Mouse (Mus musculus) MEL-GATA-1-ER (cell line): ENCODE measurements around the gene Itch.
"Not testable (repeated sequence)": the region's sequence is repeated elsewhere in the genome, so short reads cannot be mapped to it uniquely, and the experiment has no call there.

Source experiments
- DNase-seq: peaks from one replicate; pipeline ENCODE4 v3.0.0-alpha.2; 2012; ENCODE audit warnings: low read depth; ENCODE audit errors: extremely low read depth

Gene Itch

DNA sequence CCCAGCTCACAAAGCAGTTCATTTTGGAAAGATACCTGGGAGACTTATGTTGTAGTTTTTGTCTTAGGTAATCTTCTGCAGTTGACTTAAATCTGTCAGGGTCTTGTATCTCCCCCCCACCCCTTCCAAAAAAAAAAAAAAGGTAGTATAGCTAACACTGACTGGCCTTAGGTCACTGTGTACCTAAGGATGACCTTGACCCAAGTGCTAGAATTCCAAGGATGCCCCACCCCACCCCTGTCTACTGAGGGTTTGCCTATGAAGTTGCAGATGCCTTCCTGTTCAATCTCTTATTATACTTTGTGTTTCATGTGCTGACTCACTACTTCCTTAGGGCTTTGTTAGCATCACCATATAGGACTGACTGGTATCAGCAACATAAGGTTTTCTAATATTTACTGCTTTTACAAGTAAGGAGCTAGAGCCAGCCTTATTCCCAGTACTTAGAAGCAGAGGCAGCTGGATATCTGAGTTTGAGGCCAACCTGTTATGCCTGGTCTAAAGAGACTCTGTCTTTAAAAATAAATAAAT is 8.8 kb downstream of the Itch start:
- DNase-seq: no peak

- DNase-seq: not testable (repeated sequence)
These were observed 16.0 kb downstream of the Itch start for GRCm38 (mm10) chr2:155149296-155149695.

GRCm38 (mm10) chr2:155207419-155207818 is 74.1 kb downstream of the Itch start:
- DNase-seq: peak; percentile 15

DNA sequence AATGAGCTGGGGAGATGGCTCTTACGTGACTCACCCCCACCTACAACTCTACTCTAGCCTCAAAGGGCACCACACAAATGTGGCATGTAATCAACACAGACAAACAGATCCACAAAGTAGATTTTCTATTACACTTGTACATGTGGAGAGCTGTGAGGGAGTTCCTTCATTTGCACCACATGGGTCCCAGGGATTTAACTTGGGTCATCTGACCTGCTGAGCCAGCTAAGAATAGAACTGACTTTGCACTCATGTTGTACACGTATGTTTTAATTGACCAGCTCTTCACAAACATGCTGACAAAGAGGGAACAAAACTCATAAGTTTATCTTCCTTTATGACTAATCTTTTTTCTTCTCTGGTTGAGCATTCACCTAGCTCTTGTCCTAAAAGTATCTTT is 89.8 kb downstream of the Itch start:
- no peak for DNase-seq

DNA sequence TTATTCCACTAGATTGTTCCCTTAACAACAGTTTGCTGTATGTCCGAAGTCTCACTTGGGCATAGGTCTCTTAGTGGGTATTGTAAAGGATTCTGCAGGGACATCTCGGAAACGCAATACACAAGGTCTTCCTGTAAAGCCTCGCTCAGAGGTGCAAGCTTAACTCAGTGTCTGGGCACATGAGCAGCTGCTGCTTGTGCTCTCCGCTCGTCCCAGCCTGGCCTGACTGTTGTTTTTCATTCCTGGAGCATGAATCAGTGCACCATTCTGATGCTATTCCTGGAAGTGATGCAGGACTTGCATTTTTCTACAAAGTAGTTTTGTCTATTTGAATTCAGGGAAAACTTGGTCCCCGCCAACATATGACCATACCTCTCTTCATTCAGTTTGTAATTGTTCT is 91.4 kb downstream of the Itch start:
- DNase-seq: no peak

DNA sequence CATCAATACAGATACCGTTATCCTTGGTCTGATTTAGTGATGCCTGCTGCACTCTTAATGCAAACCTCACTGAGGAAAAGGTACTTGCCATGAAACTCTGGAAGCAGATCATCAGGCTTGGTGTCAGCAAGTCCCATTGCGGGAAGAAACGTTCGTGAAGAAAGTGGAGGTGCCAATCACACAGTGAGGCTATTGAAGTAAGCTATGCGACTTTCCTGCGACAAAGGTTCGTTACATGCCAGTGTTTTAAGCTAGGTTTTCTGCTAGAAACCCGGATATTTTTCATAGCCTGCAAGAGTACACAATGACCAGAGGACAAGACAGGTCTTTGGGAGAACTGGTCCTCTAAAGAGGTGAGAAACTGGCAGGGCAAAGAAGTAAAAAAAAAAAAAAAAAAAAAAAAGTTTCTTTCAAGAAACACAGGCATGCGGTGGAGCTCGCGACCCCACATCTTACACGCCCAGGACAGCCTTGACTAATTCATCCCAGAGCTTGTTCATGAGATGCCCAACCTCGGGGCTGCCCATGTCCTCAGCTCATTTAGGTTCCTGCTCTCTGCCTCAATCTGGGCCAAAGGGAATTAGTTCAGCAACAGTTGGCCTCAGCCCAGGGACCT is 102.5 kb downstream of the Itch start:
- peak; percentile 10 for DNase-seq

DNA sequence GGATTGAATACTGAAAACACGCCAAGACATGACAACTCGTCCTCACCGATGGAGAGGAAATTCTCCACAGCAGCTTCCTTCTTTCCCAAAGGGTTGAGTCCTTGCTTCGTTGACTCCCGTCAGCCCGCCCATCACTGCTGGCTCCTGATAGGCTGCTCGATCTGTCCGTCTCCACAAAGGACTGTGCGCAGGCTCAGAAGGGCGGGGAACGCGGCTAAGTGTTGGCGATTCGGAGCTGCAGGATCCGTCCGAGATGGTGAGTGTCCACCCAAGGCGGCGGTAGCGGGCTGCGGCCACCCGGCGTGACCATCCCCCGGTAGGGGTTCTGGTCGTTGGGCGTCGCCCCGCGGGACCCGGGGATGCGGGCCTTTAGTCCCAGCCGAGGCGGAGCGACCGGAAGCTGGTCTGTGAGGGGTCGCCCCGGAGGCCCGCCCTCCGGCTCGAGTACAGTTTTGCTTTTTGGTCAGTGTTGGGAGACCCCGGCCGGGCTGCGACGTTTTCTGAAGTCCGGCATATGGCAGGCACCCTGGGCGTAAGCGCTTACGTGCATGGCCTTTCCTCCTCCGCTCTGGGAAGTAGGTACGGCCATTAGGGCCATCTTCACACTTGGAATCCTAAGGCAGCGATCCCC is 103.2 kb downstream of the Itch start, which contains the start of gene Dynlrb1:
Dynlrb1 (plus strand) TSS at position 172 of the 631 bp plus-strand sequence.
- DNase-seq: peak; percentile 90

DNA sequence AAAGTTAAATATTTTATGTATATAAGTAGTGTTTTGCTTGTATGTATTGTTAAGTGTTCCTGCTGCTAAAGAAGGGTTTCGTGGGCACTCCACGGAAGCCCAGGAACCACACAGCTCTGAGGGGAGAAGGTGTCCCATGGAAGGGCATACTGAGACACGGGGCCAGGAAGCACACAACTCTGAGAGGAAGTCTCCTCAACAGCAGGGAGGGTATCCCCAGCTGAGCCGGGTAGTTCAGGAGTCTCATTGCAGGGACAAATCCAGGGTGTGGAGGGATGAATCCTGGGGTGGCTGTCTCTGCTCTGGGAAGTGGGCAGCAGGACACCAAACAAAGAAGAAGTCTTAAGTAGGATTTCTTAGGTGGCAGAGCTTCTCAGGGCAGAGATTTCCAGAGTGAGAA is 104.0 kb downstream of the Itch start:
- DNase-seq: no peak

GRCm38 (mm10) chr2:155240915-155241314 is 107.6 kb downstream of the Itch start:
- DNase-seq: peak; percentile 15

DNA sequence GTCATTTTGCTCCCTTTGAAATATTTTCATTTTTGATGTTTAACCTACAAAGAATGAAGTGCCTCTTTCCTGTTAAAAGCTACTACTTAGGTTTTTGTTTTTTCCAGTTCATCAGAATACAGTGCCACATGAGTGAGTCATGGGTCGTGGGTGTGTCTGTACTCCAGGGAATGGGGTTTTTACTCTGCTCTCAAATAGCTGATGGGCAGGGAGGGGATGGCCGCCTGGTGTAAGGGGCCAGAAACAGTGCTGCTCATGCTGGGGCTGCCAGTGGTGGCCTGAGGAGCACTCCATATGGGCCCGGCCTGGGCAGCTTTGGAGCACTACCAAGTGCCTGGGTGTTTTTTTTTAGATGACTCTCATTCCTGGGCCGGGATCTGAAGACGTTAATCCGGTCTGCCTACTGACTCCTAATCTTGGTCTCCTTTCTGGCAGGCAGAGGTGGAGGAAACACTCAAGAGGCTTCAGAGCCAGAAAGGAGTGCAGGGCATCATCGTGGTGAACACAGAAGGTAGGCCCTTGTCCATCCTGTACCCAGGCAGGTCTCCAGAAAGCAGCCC is 109.1 kb downstream of the Itch start:
- DNase-seq: no peak

- DNase-seq: no peak
These were observed 112.9 kb downstream of the Itch start for GRCm38 (mm10) chr2:155246231-155246630.

- DNase-seq: no peak
These were observed 114.9 kb downstream of the Itch start for GRCm38 (mm10) chr2:155248206-155248605.

DNA sequence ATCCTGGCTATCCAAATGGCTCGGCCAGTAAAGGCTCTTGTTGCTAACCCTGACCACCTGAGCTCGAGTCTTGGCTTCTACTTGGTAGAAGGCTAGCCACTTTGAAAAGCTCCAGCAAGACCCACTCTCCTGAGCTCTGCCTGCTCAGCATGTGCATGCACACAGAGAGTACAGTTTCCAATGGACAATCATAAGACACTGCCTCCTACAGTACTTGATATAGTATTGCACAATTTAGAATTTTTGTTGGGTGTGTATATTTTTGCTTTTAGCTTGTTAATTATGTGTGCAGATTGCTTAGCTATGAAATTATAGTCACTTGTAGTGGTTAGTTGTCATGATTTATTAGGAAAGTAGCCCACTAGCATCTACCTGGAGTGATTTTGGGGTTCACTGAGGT is 115.4 kb downstream of the Itch start:
- no peak for DNase-seq

DNA sequence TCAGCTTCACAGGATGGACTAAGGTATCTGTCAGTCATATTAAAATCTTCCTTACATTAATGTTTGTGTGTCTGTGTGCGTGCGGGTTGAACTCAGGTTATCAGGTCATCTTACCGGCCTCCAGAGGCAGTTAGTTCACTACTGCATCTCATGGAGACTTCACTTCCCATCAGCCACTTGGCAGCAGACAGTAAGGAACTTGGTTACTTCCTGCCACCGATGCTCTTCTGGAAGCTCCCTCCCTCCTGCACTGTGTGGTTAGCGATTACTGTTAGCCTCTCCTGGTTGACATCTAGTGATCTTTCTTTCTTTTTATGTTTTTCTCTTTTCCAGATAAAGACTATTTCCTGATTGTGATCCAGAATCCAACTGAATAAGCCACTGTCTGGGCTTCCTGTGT is 116.3 kb downstream of the Itch start:
- no peak for DNase-seq

GRCm38 (mm10) chr2:155265526-155265925 is 132.2 kb downstream of the Itch start:
- DNase-seq: no peak

- DNase-seq: no peak
These were observed 133.6 kb downstream of the Itch start for GRCm38 (mm10) chr2:155266896-155267295.

DNA sequence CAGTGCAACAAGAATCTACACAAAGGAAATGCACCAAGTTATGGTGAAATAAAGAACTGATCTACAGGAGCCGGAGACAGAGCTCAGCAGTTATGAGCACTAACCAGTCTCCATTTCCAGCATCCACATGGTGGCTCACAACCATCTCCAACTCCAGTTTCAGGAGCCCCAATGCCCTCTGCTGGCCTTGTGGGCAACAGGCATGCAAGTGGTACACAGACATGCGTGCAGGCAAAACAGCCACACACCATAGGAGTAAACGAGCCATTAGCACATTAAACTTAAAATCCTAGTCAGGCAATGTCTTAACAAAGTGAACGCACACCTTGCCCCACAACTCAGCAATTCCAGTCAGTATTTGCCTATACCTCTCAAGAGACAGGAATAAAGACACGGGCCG is 138.6 kb downstream of the Itch start:
- peak; percentile 18 for DNase-seq

GRCm38 (mm10) chr2:155272396-155273170 is 139.3 kb downstream of the Itch start:
- no peak for DNase-seq

DNA sequence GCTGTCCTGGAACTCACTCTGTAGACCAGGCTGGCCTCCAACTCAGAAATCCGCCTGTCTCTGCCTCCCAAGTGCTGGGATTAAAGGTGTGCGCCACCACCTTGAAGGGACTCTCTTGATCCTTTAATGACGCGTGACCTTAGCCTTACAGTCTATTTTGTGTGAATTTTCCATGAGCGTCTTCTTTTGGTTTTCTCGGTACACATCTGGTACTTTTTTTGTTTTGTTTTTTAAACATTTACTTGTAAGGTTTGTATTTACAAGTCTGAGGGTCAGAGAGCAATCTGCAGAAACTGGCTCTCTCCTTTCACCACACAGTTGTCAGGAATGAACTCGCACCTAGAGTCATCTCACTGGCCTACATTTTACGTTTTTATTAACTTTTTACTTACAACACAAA is 140.3 kb downstream of the Itch start:
- no peak for DNase-seq

- peak; percentile 64 for DNase-seq
These were observed 142.9 kb downstream of the Itch start, which contains the start of gene Map1lc3a for GRCm38 (mm10) chr2:155276195-155276594. TSS of gene Map1lc3a (plus strand) at chr2:155276297.
